Mouse (Mus musculus) ES-Bruce4 (cell line): ENCODE measurements around the gene Yjefn3. TPM values are rescaled to one million over a fixed set of nuclear protein-coding genes. Genes with fewer than 3 reads are reported as not detected.
A peak's percentile ranks its signal among the peaks of the same experiment; 100 is the strongest.

Source experiments
- H3K27ac ChIP-seq: 2 replicates; pipeline ENCODE4 v1.5.1; 2012; ENCODE audit warnings: low read length, inconsistent platforms; ENCODE audit not compliant: insufficient read depth
- H3K27me3 ChIP-seq: 2 replicates; pipeline ENCODE4 v1.6.1; 2012; ENCODE audit warnings: mild to moderate bottlenecking, low read length, inconsistent platforms; ENCODE audit not compliant: control insufficient read depth, poor library complexity, insufficient read depth, severe bottlenecking
- H3K36me3 ChIP-seq: 2 replicates; pipeline ENCODE4 v1.6.1; 2012; ENCODE audit warnings: inconsistent platforms, mild to moderate bottlenecking, low read length, moderate library complexity; ENCODE audit not compliant: control insufficient read depth, poor library complexity, insufficient read depth, severe bottlenecking
- H3K4me1 ChIP-seq: one replicate; pipeline ENCODE4 v1.8.1; 2011; ENCODE audit warnings: low read length; ENCODE audit not compliant: control insufficient read depth, insufficient read depth
- H3K4me3 ChIP-seq: 2 replicates; pipeline ENCODE4 v1.5.1; 2011; ENCODE audit warnings: low read depth, mild to moderate bottlenecking, low read length
- H3K9ac ChIP-seq: 2 replicates; pipeline ENCODE4 v1.6.1; 2012; ENCODE audit warnings: low read depth, mild to moderate bottlenecking, inconsistent platforms; ENCODE audit not compliant: poor library complexity, severe bottlenecking
- H3K9me3 ChIP-seq: replicated peaks from 2 replicates; pipeline ENCODE4 v1.6.1; 2012; ENCODE audit warnings: mild to moderate bottlenecking, low read length, inconsistent platforms; ENCODE audit not compliant: control insufficient read depth, poor library complexity, insufficient read depth, severe bottlenecking
- CTCF ChIP-seq: IDR thresholded peaks from one replicate; pipeline ENCODE4 v1.8.1; 2011; ENCODE audit warnings: low read depth, low read length
- EP300 ChIP-seq: IDR thresholded peaks from 2 replicates; pipeline ENCODE4 v1.6.1; 2011; ENCODE audit warnings: low read depth, low read length; ENCODE audit not compliant: insufficient read depth
- POLR2A ChIP-seq: IDR thresholded peaks from one replicate; pipeline ENCODE4 v1.8.1; 2011; ENCODE audit warnings: low read length; ENCODE audit not compliant: insufficient read depth
- polyA plus RNA-seq: library from polyadenylated mRNA; stranded (reverse); fragments of >200 nt; gene quantifications from 2 replicates; pipeline ENCODE4 v1.2.4, GENCODE M21; 2011; ENCODE audit warnings: low read depth; ENCODE audit not compliant: missing spikeins, insufficient read depth, insufficient read length

Gene Yjefn3
- polyA plus RNA-seq, 1 experiment = 3.4 TPM

DNA sequence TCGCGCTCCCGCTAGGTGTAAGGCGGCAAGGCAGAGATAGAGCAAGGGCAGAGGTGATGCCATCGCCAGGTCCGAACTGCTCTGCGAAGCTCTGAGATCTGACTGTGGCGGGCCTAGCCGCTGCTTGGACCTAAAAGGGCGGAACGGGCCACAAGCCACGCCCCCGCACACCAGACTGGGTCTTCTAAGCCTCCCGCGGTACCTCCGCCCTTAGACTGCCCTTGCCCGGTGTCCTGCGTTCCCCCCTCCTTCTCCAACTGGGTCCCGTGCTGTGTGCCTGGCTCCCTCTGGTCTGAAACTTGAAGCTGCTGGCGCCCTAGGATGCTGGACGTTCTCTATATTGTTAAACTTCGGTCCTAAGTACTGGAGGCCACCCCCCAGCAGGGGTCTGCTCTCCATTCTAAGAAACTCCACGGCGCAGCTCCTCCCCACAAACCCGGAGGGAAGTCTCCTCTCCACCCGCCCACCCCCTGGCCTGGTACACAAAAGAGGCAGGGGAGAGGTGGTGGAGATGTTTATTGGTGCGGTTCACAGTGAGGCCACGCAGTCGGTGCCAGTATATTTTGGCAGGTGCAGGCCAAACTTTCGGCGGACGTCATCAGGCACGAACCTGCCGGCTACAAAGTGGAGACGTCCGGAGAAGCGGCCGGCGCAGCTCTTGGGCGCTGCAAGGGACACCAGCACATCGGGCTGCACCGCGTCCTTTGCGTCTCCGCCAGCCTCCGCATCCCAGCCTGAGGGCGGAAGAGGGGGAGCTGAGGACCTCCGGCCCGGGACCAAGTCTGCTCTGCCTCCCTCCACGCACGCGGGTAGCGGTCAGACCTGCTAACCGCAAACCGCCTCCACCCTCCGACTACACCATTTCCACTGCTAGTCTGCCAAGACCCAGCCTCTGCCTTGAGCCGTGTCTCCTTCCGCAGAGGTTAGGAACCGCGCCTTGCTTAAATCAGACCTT, 14.9 kb downstream of the Yjefn3 start, which contains the start of gene Cilp2:
TSS of gene Cilp2 (minus strand) at position 399 of the 955 bp plus-strand sequence.
- Histone ChIP-seq H3K9ac (peak within 1 kb of the TSS; percentile 13), H3K4me3 (peak within 1 kb of the TSS; percentile 51), H3K4me1 (no peaks in the 10 kb centered on the region)

DNA sequence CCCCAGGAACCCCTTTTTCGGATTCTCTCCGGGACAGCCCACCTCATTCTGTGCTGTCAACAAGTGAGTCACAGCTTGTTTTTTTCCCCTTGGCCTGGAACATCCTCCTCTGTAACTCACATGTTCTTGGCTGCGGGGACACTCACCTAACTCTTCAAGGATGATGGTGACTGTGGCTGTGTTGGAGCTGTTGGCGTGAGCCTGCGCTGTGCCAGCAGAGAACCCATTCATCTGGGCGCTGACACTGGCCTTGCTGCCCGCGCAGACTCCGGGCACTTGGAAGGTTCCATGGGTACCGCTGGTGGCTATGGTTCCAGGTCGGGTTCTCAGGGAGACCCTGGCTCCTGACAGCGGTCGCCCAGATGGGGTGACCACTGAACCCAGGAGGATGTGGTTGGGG, 18.4 kb downstream of the Yjefn3 start:
- Histone ChIP-seq H3K4me1 (no peaks in the 10 kb centered on the region), H3K36me3 (no peaks in the 10 kb centered on the region)

More for the DNA sequence above, 14.9 kb downstream of the Yjefn3 start, which contains the start of gene Cilp2:
- 0 out of 2 replicates have a peak, but pooled peaks cover 2% of the 10 kb centered on the region for H3K27me3 ChIP-seq
- H3K27ac ChIP-seq = no peak within 1 kb of the TSS
- H3K36me3 ChIP-seq = no peaks in the 10 kb centered on the region
- H3K9me3 ChIP-seq = no peaks in the 10 kb centered on the region
- 0 out of 2 replicates have a peak, but pooled peaks have one; percentile 15 for TF ChIP-seq EP300
- TF ChIP-seq CTCF = no peak

GRCm38 (mm10) chr8:69882833-69883600, 19.5 kb downstream of the Yjefn3 start:
- H3K36me3 ChIP-seq = no peaks in the 10 kb centered on the region
- H3K27ac ChIP-seq = no peak overlapping the region
- no peaks in the 10 kb centered on the region for H3K9me3 ChIP-seq
- H3K4me1 ChIP-seq = no peaks in the 10 kb centered on the region
- peaks cover 17% of the 10 kb centered on the region for H3K27me3 ChIP-seq
- TF ChIP-seq CTCF (no peak), EP300 (no peak), POLR2A (no peak)
- peak overlapping the region; percentile 54 for H3K4me3 ChIP-seq
- peak overlapping the region; percentile 39 for H3K9ac ChIP-seq

More for the DNA sequence above, 18.4 kb downstream of the Yjefn3 start:
- Histone ChIP-seq H3K9me3 (no peaks in the 10 kb centered on the region), H3K9ac (no peak overlapping the region), H3K27ac (no peak overlapping the region), H3K27me3 (peaks cover 17% of the 10 kb centered on the region), H3K4me3 (no peak overlapping the region)
- no peak for TF ChIP-seq EP300
- TF ChIP-seq CTCF = no peak
- no peak for TF ChIP-seq POLR2A

DNA sequence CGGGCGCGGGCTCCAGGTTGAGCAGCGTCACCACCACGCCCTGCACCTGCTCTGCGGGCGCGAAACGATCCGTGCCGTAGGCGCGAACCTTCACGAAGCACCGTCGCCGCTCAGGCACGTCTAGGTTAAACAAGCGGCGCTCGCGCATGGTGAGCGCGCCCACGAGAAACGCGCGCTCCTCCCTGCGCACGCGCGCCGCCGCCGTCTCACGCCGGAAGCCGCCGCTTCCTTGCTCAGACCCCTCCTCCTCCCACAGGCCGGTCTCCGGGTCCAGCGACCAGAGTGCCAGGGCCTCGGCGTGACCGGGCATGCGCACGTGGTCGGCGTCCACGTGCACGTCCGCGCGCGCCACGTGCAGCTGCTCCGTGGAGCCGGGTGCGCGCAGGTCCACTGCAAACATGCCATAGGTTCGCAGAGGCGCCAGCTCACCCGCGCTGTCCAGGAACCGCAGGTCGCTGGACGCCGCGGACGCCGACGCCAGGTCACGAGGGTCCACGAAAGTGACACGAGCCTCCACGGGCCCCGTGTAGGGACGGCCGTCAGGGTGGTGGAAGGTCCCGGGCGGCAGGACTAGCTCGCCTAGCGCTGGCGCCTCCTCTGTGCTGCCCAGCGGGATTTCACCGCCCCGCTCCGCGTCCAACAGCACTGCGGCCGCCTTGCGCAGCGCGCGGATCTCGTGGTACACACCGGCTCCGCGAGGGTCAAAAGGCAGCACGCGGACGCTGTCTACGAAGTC, 20.3 kb downstream of the Yjefn3 start:
- Histone ChIP-seq H3K4me1 (no peaks in the 10 kb centered on the region), H3K4me3 (peak overlapping the region; percentile 54), H3K27me3 (peaks cover 17% of the 10 kb centered on the region), H3K36me3 (no peaks in the 10 kb centered on the region), H3K27ac (no peak overlapping the region), H3K9ac (peak overlapping the region; percentile 39), H3K9me3 (no peaks in the 10 kb centered on the region)
- TF ChIP-seq CTCF (no peak), EP300 (no peak), POLR2A (no peak)

- Histone ChIP-seq H3K9me3 (no peaks in the 10 kb centered on the region), H3K27me3 (peaks cover 15% of the 10 kb centered on the region), H3K36me3 (no peaks in the 10 kb centered on the region), H3K9ac (peak overlapping the region; percentile 39), H3K27ac (no peak overlapping the region), H3K4me3 (peak overlapping the region; percentile 54), H3K4me1 (no peaks in the 10 kb centered on the region)
- TF ChIP-seq EP300 = no peak
- no peak for TF ChIP-seq CTCF
- no peak for TF ChIP-seq POLR2A
Measured at GRCm38 (mm10) chr8:69881261-69881865, 21.1 kb downstream of the Yjefn3 start.
